ENCODE assay signal across 8 mouse cellular contexts in the genomic region with DNA sequence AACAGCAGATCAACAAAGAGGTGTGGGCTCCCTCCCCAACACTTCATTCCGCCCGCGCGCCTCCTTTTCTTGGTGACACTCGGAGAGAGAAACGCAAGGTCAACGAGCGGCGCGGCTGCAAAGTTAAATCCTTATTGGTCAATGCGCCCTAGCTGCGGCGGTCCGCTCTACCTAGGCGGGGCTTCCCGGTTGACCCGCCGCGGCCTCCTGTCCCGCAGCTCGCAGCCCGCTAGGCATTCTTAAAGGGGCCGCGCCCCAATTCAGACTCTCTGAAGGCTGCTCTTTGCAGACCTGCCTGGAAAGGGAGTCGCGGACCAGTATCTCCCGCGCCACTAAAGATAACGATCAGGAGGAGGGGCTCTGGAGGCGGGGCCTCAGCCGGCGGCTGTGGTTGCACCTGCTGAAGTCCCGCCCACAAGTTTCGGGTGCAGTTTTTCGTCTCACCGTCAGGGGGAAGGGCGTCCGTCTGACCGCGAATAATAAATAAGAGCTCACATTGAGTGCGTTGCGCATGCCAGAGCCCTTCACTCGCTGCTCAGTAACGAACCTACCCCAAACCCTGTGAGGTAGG. TPM values are rescaled to one million over a fixed set of nuclear protein-coding genes. Genes with fewer than 3 reads are reported as not detected.
A peak's percentile ranks its signal among the peaks of the same experiment; 100 is the strongest.
DNase-seq lines count a peak whose midpoint lies in the region; ATAC-seq lines count a peak whose summit lies in the region.

No protein-coding gene starts in this region.

- H3K4me2 ChIP-seq in kidney, embryonic 15.5 days = peak overlapping the region; percentile 93

- DNase-seq in B cell, adult 2 months = peak; percentile 97 to 98
- peak; percentile 99 for DNase-seq in brain, adult 2 months (ENCODE audit: low read depth, low spot score)
- peak; percentile 97 for DNase-seq in heart, embryonic 10.5 days (ENCODE audit: low spot score)
- peak; percentile 93 for DNase-seq in liver
- peak; percentile 92 to 95 for DNase-seq in spleen, postnatal 4 days (ENCODE audit: low spot score in 2 of 2)

- peaks cover 11% of the 10 kb centered on the region for H3K36me3 ChIP-seq in heart, embryonic 10.5 days
- peaks cover 17% of the 10 kb centered on the region for H3K36me3 ChIP-seq in kidney, embryonic 15.5 days

- peak overlapping the region; percentile 88 for H3K27ac ChIP-seq in heart, embryonic 10.5 days
- H3K27ac ChIP-seq in kidney, embryonic 15.5 days = peak overlapping the region; percentile 84

- peaks cover 35% of the 10 kb centered on the region for H3K4me1 ChIP-seq in heart, embryonic 10.5 days
- peaks cover 37% of the 10 kb centered on the region for H3K4me1 ChIP-seq in kidney, embryonic 15.5 days

- peak; percentile 84 for ATAC-seq in erythroblast, adult 5-6 weeks (replicated peaks; ENCODE audit: low FRiP score, poor library complexity, severe bottlenecking)
- peak; percentile 88 for ATAC-seq in kidney, embryonic 15.5 days (replicated peaks; ENCODE audit: low FRiP score)
- peak; percentile 91 for ATAC-seq in monocyte, adult 5-6 weeks (replicated peaks; ENCODE audit: insufficient number of reproducible peaks, low FRiP score, low TSS enrichment, poor library complexity, severe bottlenecking)

- H3K9me3 ChIP-seq in heart, embryonic 10.5 days = no peaks in the 10 kb centered on the region
- H3K9me3 ChIP-seq in kidney, embryonic 15.5 days (replicated peaks) = no peaks in the 10 kb centered on the region

- WGBS in heart, embryonic 10.5 days = under 1% methylated on average over 44 of the region's 44 CpGs
- under 1% methylated on average over 44 of the region's 44 CpGs for WGBS in kidney, embryonic 15.5 days

- H3K4me3 ChIP-seq in heart, embryonic 10.5 days = peak overlapping the region; percentile 88
- H3K4me3 ChIP-seq in kidney, embryonic 15.5 days (replicated peaks) = peak overlapping the region; percentile 84

- peak overlapping the region; percentile 75 for H3K9ac ChIP-seq in kidney, embryonic 15.5 days

- peaks cover 52% of the 10 kb centered on the region for H3K27me3 ChIP-seq in heart, embryonic 10.5 days (ENCODE audit: insufficient read depth, poor library complexity, severe bottlenecking)
- H3K27me3 ChIP-seq in kidney, embryonic 15.5 days = peaks cover 33% of the 10 kb centered on the region

RNA-seq across cellular contexts. Expression of gene Slc25a23, which starts 0.7 kb away (rescaled TPM):
- 2.9 and 3.3 TPM in 2 replicates for total RNA-seq in erythroblast, adult 5-6 weeks (2015; ENCODE audit: low replicate concordance)
- total RNA-seq in erythroblast, adult 5-6 weeks (2017; ENCODE audit: low replicate concordance) = 1.2 and 4.7 TPM in 2 replicates
- 8.6 and 8.7 TPM in 2 replicates for polyA plus RNA-seq in heart, embryonic 10.5 days (2016; fragmentation: Nextera tagmentation; extraction: Ambion mirVana)
- 11.4 and 12.9 TPM in 2 replicates for polyA plus RNA-seq in kidney, embryonic 15.5 days (2015; fragmentation: Nextera tagmentation; extraction: Ambion mirVana)
- 0.21 to 1.7 TPM (median 1.3 TPM) in 3 replicates for total RNA-seq in monocyte, adult 5-6 weeks (2017)

RNA-seq across cellular contexts. Expression of gene Crb3, which starts 1.4 kb away (rescaled TPM):
- not detected in 2 replicates for total RNA-seq in erythroblast, adult 5-6 weeks (2015; ENCODE audit: low replicate concordance)
- not detected in 2 replicates for total RNA-seq in erythroblast, adult 5-6 weeks (2017; ENCODE audit: low replicate concordance)
- 0.65 and 3.6 TPM in 2 replicates for polyA plus RNA-seq in heart, embryonic 10.5 days (2016; fragmentation: Nextera tagmentation; extraction: Ambion mirVana)
- polyA plus RNA-seq in kidney, embryonic 15.5 days (2015; fragmentation: Nextera tagmentation; extraction: Ambion mirVana) = 49.9 and 52.7 TPM in 2 replicates
- 1.4 TPM in 1 of 3 replicates, not detected in the others for total RNA-seq in monocyte, adult 5-6 weeks (2017)

RNA-seq across cellular contexts. Expression of gene Dennd1c, which starts 18.0 kb away (rescaled TPM):
- 16.7 and 25.0 TPM in 2 replicates for total RNA-seq in erythroblast, adult 5-6 weeks (2015; ENCODE audit: low replicate concordance)
- total RNA-seq in erythroblast, adult 5-6 weeks (2017; ENCODE audit: low replicate concordance) = 2.4 and 7.2 TPM in 2 replicates
- polyA plus RNA-seq in heart, embryonic 10.5 days (2016; fragmentation: Nextera tagmentation; extraction: Ambion mirVana) = 0.68 and 2.2 TPM in 2 replicates
- 4.7 and 6.0 TPM in 2 replicates for polyA plus RNA-seq in kidney, embryonic 15.5 days (2015; fragmentation: Nextera tagmentation; extraction: Ambion mirVana)
- 32.3 to 86.7 TPM (median 48.3 TPM) in 3 replicates for total RNA-seq in monocyte, adult 5-6 weeks (2017)

RNA-seq across cellular contexts. Expression of gene Slc25a41, which starts 18.9 kb away (rescaled TPM):
- not detected in 2 replicates for total RNA-seq in erythroblast, adult 5-6 weeks (2015; ENCODE audit: low replicate concordance)
- total RNA-seq in erythroblast, adult 5-6 weeks (2017; ENCODE audit: low replicate concordance) = not detected in 2 replicates
- not detected in 2 replicates for polyA plus RNA-seq in heart, embryonic 10.5 days (2016; fragmentation: Nextera tagmentation; extraction: Ambion mirVana)
- 0.26 TPM in 1 of 2 replicates, not detected in the other for polyA plus RNA-seq in kidney, embryonic 15.5 days (2015; fragmentation: Nextera tagmentation; extraction: Ambion mirVana)
- not detected in 3 replicates for total RNA-seq in monocyte, adult 5-6 weeks (2017)

RNA-seq across cellular contexts. Expression of gene Tubb4a, which starts 27.3 kb away (rescaled TPM):
- total RNA-seq in erythroblast, adult 5-6 weeks (2015; ENCODE audit: low replicate concordance) = not detected in 2 replicates
- 0.14 TPM in 1 of 2 replicates, not detected in the other for total RNA-seq in erythroblast, adult 5-6 weeks (2017; ENCODE audit: low replicate concordance)
- polyA plus RNA-seq in heart, embryonic 10.5 days (2016; fragmentation: Nextera tagmentation; extraction: Ambion mirVana) = 9.1 and 14.7 TPM in 2 replicates
- 23.6 and 29.4 TPM in 2 replicates for polyA plus RNA-seq in kidney, embryonic 15.5 days (2015; fragmentation: Nextera tagmentation; extraction: Ambion mirVana)
- 0.58 to 1.4 TPM in 2 of 3 replicates, not detected in the other for total RNA-seq in monocyte, adult 5-6 weeks (2017)

Comparison
In these comparisons a context has a peak if more than half of its experiments do, and no peak if none do; other contexts are left out.
1. Peak in every context shown above with its lines: DNase-seq, ATAC-seq, H3K4me3 ChIP-seq and H3K27ac ChIP-seq.